Mouse (Mus musculus) stomach, postnatal 0 days (tissue): Measurements from ENCODE around the gene Clcnka. TPM values are rescaled to one million over a fixed set of nuclear protein-coding genes. Genes with fewer than 3 reads are reported as not detected.
A peak's percentile ranks its signal among the peaks of the same experiment; 100 is the strongest.

Experiments used
- ATAC-seq: fragments of 200-750 bp; cut with Nextera tagmentation; 2 replicates; pipeline ENCODE4 v1.8.0; 2017; ENCODE audit not compliant: low FRiP score, low TSS enrichment
- DNase-seq: peaks from one replicate; pipeline ENCODE4 v3.0.0-alpha.2; 2016; ENCODE audit warnings: low spot score
- H3K27ac ChIP-seq: fragments of 300-500 bp; sonication (generic); replicated peaks from 2 replicates; pipeline ENCODE4 v1.5.1; 2014; ENCODE audit warnings: mild to moderate bottlenecking, control low read depth
- H3K27me3 ChIP-seq: fragments of 300-500 bp; sonication (generic); 2 replicates; pipeline ENCODE4 v1.6.1; 2014; ENCODE audit warnings: low read length; ENCODE audit not compliant: control insufficient read depth, insufficient read depth
- H3K36me3 ChIP-seq: fragments of 300-500 bp; sonication (generic); 2 replicates; pipeline ENCODE4 v1.6.1; 2014; ENCODE audit warnings: low read length, mixed read lengths; ENCODE audit not compliant: control insufficient read depth, insufficient read depth
- H3K4me1 ChIP-seq: fragments of 300-500 bp; sonication (generic); replicated peaks from 2 replicates; pipeline ENCODE4 v1.6.1; 2014; ENCODE audit warnings: antibody characterized with exemption; ENCODE audit not compliant: control insufficient read depth, insufficient read depth
- H3K4me2 ChIP-seq: fragments of 300-500 bp; sonication (generic); replicated peaks from 2 replicates; pipeline ENCODE4 v1.6.1; 2014; ENCODE audit warnings: low read depth, mild to moderate bottlenecking, control low read depth, moderate library complexity
- H3K4me3 ChIP-seq: fragments of 300-500 bp; sonication (generic); 2 replicates; pipeline ENCODE4 v1.5.1; 2014; ENCODE audit warnings: low read depth, low read length, control low read depth
- H3K9ac ChIP-seq: fragments of 300-500 bp; sonication (generic); 2 replicates; pipeline ENCODE4 v1.6.1; 2014; ENCODE audit warnings: mild to moderate bottlenecking, low read length, control low read depth, mixed read lengths
- H3K9me3 ChIP-seq: fragments of 300-500 bp; sonication (generic); 2 replicates; pipeline ENCODE4 v1.6.1; 2016; ENCODE audit warnings: low read length; ENCODE audit not compliant: control insufficient read depth
- CTCF ChIP-seq: IDR thresholded peaks from 2 replicates; pipeline ENCODE4 v1.5.1; 2016; ENCODE audit warnings: antibody characterized with exemption, low read depth, mild to moderate bottlenecking, moderate library complexity
- EP300 ChIP-seq: optimal IDR thresholded peaks from 2 replicates; pipeline ENCODE3; 2016; ENCODE audit warnings: antibody characterized with exemption
- WGBS: fragments of 180-500 bp; shearing (Covaris S2); extraction: QIAGEN DNeasy Blood & Tissue Kit; methylation state at CpG from one replicate; pipeline ENCODE4 v1.1.7; 2014; 5-methylcytosine and 5-hydroxymethylcytosine counted together
- microRNA-seq: library from miRNA; unstranded; fragments of <30 nt; microRNA quantifications from one replicate; pipeline ENCODE4, GENCODE M21; 2016
- polyA plus RNA-seq: library from polyadenylated mRNA; unstranded; fragments of >200 nt; fragmentation: Nextera tagmentation; extraction: Ambion mirVana; gene quantifications from 2 replicates; pipeline ENCODE4 v1.2.1, GENCODE M21; 2015

The Clcnka gene
- polyA plus RNA-seq, 1 experiment from 2014 or later: not detected

DNA sequence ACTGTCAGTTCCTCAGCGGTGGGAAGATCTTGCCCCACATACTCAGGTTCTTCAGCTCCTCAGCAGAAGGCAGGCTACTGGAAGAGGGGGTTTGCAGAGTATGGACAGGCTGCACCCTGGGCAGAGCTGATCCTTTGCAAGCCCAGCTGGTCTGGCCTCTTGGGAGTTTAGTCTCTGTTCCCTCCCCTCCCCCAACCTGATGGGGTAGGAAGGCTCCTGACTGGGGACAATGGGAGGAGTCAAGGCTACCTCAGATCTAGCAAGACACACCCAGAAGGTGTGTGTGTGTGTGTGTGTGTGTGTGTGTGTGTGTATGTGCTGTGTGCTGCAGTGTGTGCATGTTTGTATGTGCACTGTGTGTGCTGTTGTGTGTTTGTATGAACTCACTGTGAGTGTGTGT is 59.7 kb downstream of the Clcnka start:
- H3K9ac ChIP-seq: no peak overlapping the region
- peak overlapping the region; percentile 40; the same call in 1 of the 2 replicates for H3K27ac ChIP-seq
- H3K4me1 ChIP-seq: 0 out of 2 replicates have a peak, but pooled peaks cover 6% of the 10 kb centered on the region
- TF ChIP-seq EP300: no peak
- 0% methylated on average over 1 of the region's 1 CpGs for WGBS
- H3K4me2 ChIP-seq: no peak overlapping the region
- peak; percentile 55 for DNase-seq
- no peak overlapping the region for H3K4me3 ChIP-seq
- H3K27me3 ChIP-seq: no peaks in the 10 kb centered on the region
- H3K9me3 ChIP-seq: no peaks in the 10 kb centered on the region
- ATAC-seq: peak; percentile 57
- no peaks in the 10 kb centered on the region for H3K36me3 ChIP-seq

DNA sequence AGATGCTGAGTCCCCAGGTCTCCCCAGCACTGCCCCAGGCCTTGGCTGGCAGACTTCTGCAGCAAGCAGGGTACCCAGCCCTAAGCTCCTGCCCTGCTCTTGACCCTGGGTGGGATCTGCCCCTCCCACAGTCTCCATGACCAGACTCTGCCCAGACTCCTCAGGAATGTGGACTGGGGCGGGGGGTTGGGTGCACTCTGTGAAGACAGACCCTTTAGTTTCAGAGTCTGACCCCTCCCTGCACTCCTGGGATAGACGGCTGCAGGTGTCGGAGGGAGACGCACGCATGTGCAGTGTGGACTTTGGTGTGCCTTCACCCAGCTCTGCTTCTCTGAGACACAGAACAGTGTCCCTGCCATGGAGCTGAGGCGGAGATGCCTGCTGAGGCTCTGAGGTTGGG is 60.5 kb downstream of the Clcnka start:
- Histone ChIP-seq H3K4me2 (peak overlapping the region; percentile 11; the same call in 1 of the 2 replicates), H3K4me3 (no peak overlapping the region), H3K9ac (peak overlapping the region; percentile 27), H3K4me1 (0 out of 2 replicates have a peak, but pooled peaks cover 6% of the 10 kb centered on the region), H3K27ac (peak overlapping the region; percentile 40; the same call in 1 of the 2 replicates), H3K9me3 (no peaks in the 10 kb centered on the region), H3K27me3 (no peaks in the 10 kb centered on the region), H3K36me3 (no peaks in the 10 kb centered on the region)
- ATAC-seq (0 out of 2 replicates have a peak, but pooled peaks have one; percentile 22), DNase-seq (peak; percentile 48)
- WGBS: 26% methylated on average over 6 of the region's 6 CpGs
- TF ChIP-seq EP300: no peak
- TF ChIP-seq CTCF: no peak

DNA sequence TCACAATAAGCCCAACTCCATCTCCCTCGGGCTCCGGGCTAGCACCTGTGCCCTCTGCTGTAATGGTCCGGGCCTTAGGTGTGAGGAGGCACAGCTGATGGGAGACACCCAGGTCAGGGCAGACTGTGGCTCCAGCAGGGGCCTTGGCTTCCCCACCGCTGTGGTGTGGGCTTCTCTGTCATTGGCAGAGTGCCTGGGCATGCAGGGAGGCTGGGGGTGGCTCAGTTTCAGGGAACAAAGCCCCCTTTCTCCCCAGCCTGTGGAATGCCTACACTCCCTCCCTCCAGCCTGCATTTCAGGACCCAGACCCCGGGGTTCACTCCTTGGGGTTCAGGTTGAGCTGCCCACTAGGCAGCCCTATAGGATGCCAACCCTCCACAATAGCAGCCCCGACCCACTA is 62.3 kb downstream of the Clcnka start:
- Histone ChIP-seq H3K9me3 (no peaks in the 10 kb centered on the region), H3K4me3 (no peak overlapping the region), H3K27ac (no peak overlapping the region), H3K9ac (no peak overlapping the region), H3K4me1 (0 out of 2 replicates have a peak, but pooled peaks cover 6% of the 10 kb centered on the region), H3K27me3 (no peaks in the 10 kb centered on the region), H3K36me3 (no peaks in the 10 kb centered on the region), H3K4me2 (no peak overlapping the region)
- DNase-seq (no peak), ATAC-seq (no peak)
- no peak for TF ChIP-seq CTCF
- TF ChIP-seq EP300: no peak
- WGBS: 62% methylated on average over 6 of the region's 6 CpGs

DNA sequence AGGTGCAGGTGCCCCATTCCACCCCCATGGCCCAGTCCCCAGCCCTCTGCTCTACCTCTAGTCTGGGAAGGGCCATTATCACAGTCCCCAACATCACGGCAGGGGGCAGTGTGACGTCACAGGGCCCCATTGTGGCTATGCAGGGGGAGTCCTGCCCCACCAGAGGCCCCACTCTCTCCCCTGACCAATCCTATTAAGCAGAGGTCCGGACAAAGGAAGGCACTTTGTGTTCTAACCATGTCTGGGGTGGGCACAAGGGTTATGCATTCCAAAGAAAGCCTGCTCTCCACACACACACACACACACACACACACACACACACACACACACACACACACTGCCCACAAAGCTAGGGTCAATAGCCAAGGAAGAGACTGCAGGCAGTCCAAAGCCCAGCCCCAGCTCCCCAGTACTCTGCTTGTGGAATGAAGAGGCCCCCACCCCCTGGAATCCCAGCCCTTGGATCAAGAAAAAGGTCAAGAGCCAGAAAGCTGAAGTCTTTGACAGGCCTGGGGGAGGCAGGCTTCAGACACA is 63.2 kb downstream of the Clcnka start:
- no peak overlapping the region for H3K4me2 ChIP-seq
- no peak for ATAC-seq
- WGBS: 35% methylated on average over 3 of the region's 3 CpGs
- no peaks in the 10 kb centered on the region for H3K9me3 ChIP-seq
- no peak overlapping the region for H3K9ac ChIP-seq
- TF ChIP-seq EP300 (no peak), CTCF (peak; percentile 26; the same call in 1 of the 2 replicates)
- H3K4me1 ChIP-seq: 0 out of 2 replicates have a peak, but pooled peaks cover 6% of the 10 kb centered on the region
- DNase-seq: no peak
- no peak overlapping the region for H3K4me3 ChIP-seq
- no peak overlapping the region for H3K27ac ChIP-seq
- no peaks in the 10 kb centered on the region for H3K36me3 ChIP-seq
- H3K27me3 ChIP-seq: no peaks in the 10 kb centered on the region

DNA sequence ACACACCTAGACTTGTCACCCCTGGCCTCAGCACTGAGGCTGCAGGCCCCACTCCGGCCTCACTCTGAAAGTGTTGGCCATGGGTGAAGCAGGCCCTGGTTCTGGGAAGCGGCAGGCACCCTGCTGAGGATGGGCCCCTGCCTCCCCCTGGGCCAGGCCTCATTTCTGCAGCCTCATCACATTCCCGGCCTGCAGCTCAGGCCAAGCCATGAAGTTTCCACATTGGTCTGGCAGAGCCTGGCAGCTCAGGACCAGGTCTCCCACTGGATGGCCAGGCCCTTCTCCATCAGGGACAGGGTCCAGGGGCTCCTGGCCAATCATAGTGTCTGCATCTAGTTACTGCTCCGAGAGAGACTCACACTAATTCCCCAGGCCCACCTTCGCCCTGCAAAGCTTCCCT is 63.8 kb downstream of the Clcnka start:
- Histone ChIP-seq H3K27ac (0 out of 2 replicates have a peak overlapping the region, but pooled peaks have one; percentile 2), H3K9ac (peak overlapping the region; percentile 43; the same call in 1 of the 2 replicates), H3K27me3 (no peaks in the 10 kb centered on the region), H3K36me3 (no peaks in the 10 kb centered on the region), H3K4me3 (no peak overlapping the region), H3K4me2 (no peak overlapping the region), H3K4me1 (0 out of 2 replicates have a peak, but pooled peaks cover 6% of the 10 kb centered on the region), H3K9me3 (no peaks in the 10 kb centered on the region)
- ATAC-seq (no peak), DNase-seq (no peak)
- TF ChIP-seq EP300: no peak
- TF ChIP-seq CTCF: no peak
- WGBS: 63% methylated on average over 5 of the region's 5 CpGs

Small RNA genes lying within 50 kb of the gene (microRNA-seq; reads per million reads assigned to microRNA genes)
- not detected for gene Gm25690

Other genes with a start within 250 kb of the Clcnka start
- 1.8 and 2.3 TPM in 2 replicates for gene Rsg1, start 184.8 kb downstream of the Clcnka start, polyA plus RNA-seq
- 6.6 and 9.2 TPM in 2 replicates for gene Arhgef19, start 159.2 kb downstream of the Clcnka start, polyA plus RNA-seq
- gene Epha2, start 97.5 kb downstream of the Clcnka start, polyA plus RNA-seq: 3.9 and 4.9 TPM in 2 replicates
- gene Fam131c, start 30.5 kb downstream of the Clcnka start, polyA plus RNA-seq: 3.4 and 3.6 TPM in 2 replicates
- gene Clcnkb, start 17.3 kb upstream of the Clcnka start, polyA plus RNA-seq: not detected in 2 replicates
- gene Hspb7, start 22.1 kb upstream of the Clcnka start, polyA plus RNA-seq: 2.3 and 3.5 TPM in 2 replicates
- not detected in 2 replicates for gene Srarp, start 37.4 kb upstream of the Clcnka start, polyA plus RNA-seq
- gene Zbtb17, start 45.9 kb upstream of the Clcnka start, polyA plus RNA-seq: 13.3 and 16.8 TPM in 2 replicates
- 2.9 and 3.2 TPM in 2 replicates for gene Spen, start 139.9 kb upstream of the Clcnka start, polyA plus RNA-seq
- gene Fblim1, start 207.4 kb upstream of the Clcnka start, polyA plus RNA-seq: 45.1 and 49.2 TPM in 2 replicates
- gene Tmem82, start 219.9 kb upstream of the Clcnka start, polyA plus RNA-seq: 2.2 and 2.3 TPM in 2 replicates
- 1.6 and 1.8 TPM in 2 replicates for gene Slc25a34, start 225.1 kb upstream of the Clcnka start, polyA plus RNA-seq